Mouse (Mus musculus) embryonic facial prominence, embryonic 15.5 days (tissue): Measurements from ENCODE around the gene Aar2. TPM values are rescaled to one million over a fixed set of nuclear protein-coding genes. Genes with fewer than 3 reads are reported as not detected.
"Not testable (repeated sequence)": the region's sequence is repeated elsewhere in the genome, so short reads cannot be mapped to it uniquely, and the experiment has no call there.

Source experiments
- ATAC-seq: fragments of 200-750 bp; cut with Nextera tagmentation; 2 replicates; pipeline ENCODE4 v1.8.0; 2017; ENCODE audit warnings: low read depth, moderate TSS enrichment; ENCODE audit not compliant: insufficient number of reproducible peaks, low FRiP score, low TSS enrichment
- H3K27ac ChIP-seq: fragments of 300-500 bp; sonication (generic); replicated peaks from 2 replicates; pipeline ENCODE4 v1.5.1; 2015; ENCODE audit warnings: mild to moderate bottlenecking, inconsistent platforms
- H3K27me3 ChIP-seq: fragments of 300-500 bp; sonication (generic); 2 replicates; pipeline ENCODE4 v1.6.1; 2015; ENCODE audit warnings: inconsistent platforms
- H3K36me3 ChIP-seq: fragments of 300-500 bp; sonication (generic); 2 replicates; pipeline ENCODE4 v1.6.1; 2015; ENCODE audit warnings: mild to moderate bottlenecking, inconsistent platforms
- H3K4me1 ChIP-seq: fragments of 300-500 bp; sonication (generic); 2 replicates; pipeline ENCODE4 v1.6.1; 2015; ENCODE audit warnings: inconsistent platforms
- H3K4me2 ChIP-seq: fragments of 300-500 bp; sonication (generic); replicated peaks from 2 replicates; pipeline ENCODE4 v1.6.1; 2015; ENCODE audit warnings: mild to moderate bottlenecking, inconsistent platforms
- H3K4me3 ChIP-seq: fragments of 300-500 bp; sonication (generic); replicated peaks from 2 replicates; pipeline ENCODE4 v1.5.1; 2015; ENCODE audit warnings: mild to moderate bottlenecking, inconsistent platforms
- H3K9ac ChIP-seq: fragments of 300-500 bp; sonication (generic); 2 replicates; pipeline ENCODE4 v1.6.1; 2015; ENCODE audit warnings: inconsistent platforms
- H3K9me3 ChIP-seq: fragments of 300-500 bp; sonication (generic); replicated peaks from 2 replicates; pipeline ENCODE4 v1.6.1; 2016; ENCODE audit warnings: inconsistent platforms
- WGBS: fragments of 180-500 bp; shearing (Covaris S2); methylation state at CpG from one replicate; pipeline ENCODE4 v1.1.7; 2015; 5-methylcytosine and 5-hydroxymethylcytosine counted together
- polyA plus RNA-seq: library from polyadenylated mRNA; unstranded; fragments of >200 nt; fragmentation: Nextera tagmentation; extraction: Ambion mirVana; gene quantifications from 2 replicates; pipeline ENCODE4 v1.2.1, GENCODE M21; 2015

The Aar2 gene
- 33.6 and 34.4 TPM in 2 replicates for polyA plus RNA-seq

GRCm38 (mm10) chr2:156547123-156547891, at the start of gene Aar2:
Gene Aar2 (plus strand): TSS chr2:156547584.
- WGBS = 4% methylated on average over 39 of the region's 39 CpGs

GRCm38 (mm10) chr2:156497915-156498314, 49.5 kb upstream of the Aar2 start:
- no peak overlapping the region for H3K4me2 ChIP-seq
- H3K36me3 ChIP-seq = peaks cover 41% of the 10 kb centered on the region
- no peak overlapping the region for H3K4me3 ChIP-seq
- no peaks in the 10 kb centered on the region for H3K27me3 ChIP-seq
- no peaks in the 10 kb centered on the region for H3K9me3 ChIP-seq
- 50% methylated on average over 5 of the region's 5 CpGs for WGBS
- no peak for ATAC-seq
- H3K9ac ChIP-seq = no peak overlapping the region
- H3K27ac ChIP-seq = no peak overlapping the region
- H3K4me1 ChIP-seq = no peaks in the 10 kb centered on the region

More at GRCm38 (mm10) chr2:156547123-156547891, at the start of gene Aar2:
- Histone ChIP-seq H3K4me1 (peaks cover 16% of the 10 kb centered on the region), H3K9me3 (no peaks in the 10 kb centered on the region), H3K27me3 (no peaks in the 10 kb centered on the region), H3K27ac (peak within 1 kb of the TSS; percentile 83), H3K36me3 (peaks cover 18% of the 10 kb centered on the region), H3K4me2 (peak within 1 kb of the TSS; percentile 73), H3K9ac (peak within 1 kb of the TSS; percentile 91), H3K4me3 (peak within 1 kb of the TSS; percentile 86)
- ATAC-seq = no peak

DNA sequence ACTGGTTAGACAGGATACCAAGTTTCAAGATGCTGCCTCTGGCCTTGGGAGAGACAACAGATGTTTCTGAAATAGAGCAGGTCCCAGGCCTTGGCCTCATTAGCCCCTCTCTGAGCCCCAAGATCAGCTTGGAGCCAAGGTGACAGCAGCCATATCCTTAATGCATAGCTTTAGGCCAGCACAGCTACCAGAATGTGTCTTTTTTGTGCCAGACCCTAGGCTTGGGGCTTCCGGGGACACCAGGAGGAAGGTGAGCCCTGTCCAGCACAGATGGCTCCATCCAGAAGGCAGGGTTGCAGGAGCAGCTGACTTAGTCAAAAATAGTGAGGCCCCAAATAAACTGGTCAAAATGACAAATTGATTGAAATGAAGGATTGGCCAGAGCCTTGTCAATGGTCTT, 46.4 kb upstream of the Aar2 start:
- Histone ChIP-seq H3K27me3 (no peaks in the 10 kb centered on the region), H3K4me2 (no peak overlapping the region), H3K4me3 (no peak overlapping the region), H3K27ac (no peak overlapping the region), H3K9me3 (no peaks in the 10 kb centered on the region), H3K4me1 (no peaks in the 10 kb centered on the region), H3K9ac (no peak overlapping the region), H3K36me3 (peaks cover 47% of the 10 kb centered on the region)
- no peak for ATAC-seq
- 77% methylated on average over 1 of the region's 1 CpGs for WGBS

- no peak overlapping the region for H3K4me3 ChIP-seq
- H3K9me3 ChIP-seq = no peaks in the 10 kb centered on the region
- H3K27ac ChIP-seq = no peak overlapping the region
- H3K4me2 ChIP-seq = no peak overlapping the region
- no peak overlapping the region for H3K9ac ChIP-seq
- no peaks in the 10 kb centered on the region for H3K4me1 ChIP-seq
- no peaks in the 10 kb centered on the region for H3K27me3 ChIP-seq
- 81% methylated on average over 13 of the region's 13 CpGs for WGBS
- no peak for ATAC-seq
- H3K36me3 ChIP-seq = peaks cover 57% of the 10 kb centered on the region
Measured at GRCm38 (mm10) chr2:156505533-156505932, 41.9 kb upstream of the Aar2 start.

GRCm38 (mm10) chr2:156512028-156512427, 35.4 kb upstream of the Aar2 start:
- H3K4me3 ChIP-seq = no peak overlapping the region
- ATAC-seq = no peak
- no peak overlapping the region for H3K27ac ChIP-seq
- H3K9ac ChIP-seq = no peak overlapping the region
- H3K4me1 ChIP-seq = no peaks in the 10 kb centered on the region
- H3K9me3 ChIP-seq = no peaks in the 10 kb centered on the region
- H3K36me3 ChIP-seq = peaks cover 50% of the 10 kb centered on the region
- H3K27me3 ChIP-seq = no peaks in the 10 kb centered on the region
- 77% methylated on average over 7 of the region's 7 CpGs for WGBS
- no peak overlapping the region for H3K4me2 ChIP-seq

GRCm38 (mm10) chr2:156512561-156512960, 34.8 kb upstream of the Aar2 start:
- ATAC-seq = no peak
- H3K9me3 ChIP-seq = no peaks in the 10 kb centered on the region
- H3K4me3 ChIP-seq = no peak overlapping the region
- peaks cover 44% of the 10 kb centered on the region for H3K36me3 ChIP-seq
- no peaks in the 10 kb centered on the region for H3K27me3 ChIP-seq
- no peak overlapping the region for H3K9ac ChIP-seq
- H3K4me2 ChIP-seq = no peak overlapping the region
- H3K4me1 ChIP-seq = no peaks in the 10 kb centered on the region
- no peak overlapping the region for H3K27ac ChIP-seq
- 45% methylated on average over 2 of the region's 6 CpGs for WGBS

DNA sequence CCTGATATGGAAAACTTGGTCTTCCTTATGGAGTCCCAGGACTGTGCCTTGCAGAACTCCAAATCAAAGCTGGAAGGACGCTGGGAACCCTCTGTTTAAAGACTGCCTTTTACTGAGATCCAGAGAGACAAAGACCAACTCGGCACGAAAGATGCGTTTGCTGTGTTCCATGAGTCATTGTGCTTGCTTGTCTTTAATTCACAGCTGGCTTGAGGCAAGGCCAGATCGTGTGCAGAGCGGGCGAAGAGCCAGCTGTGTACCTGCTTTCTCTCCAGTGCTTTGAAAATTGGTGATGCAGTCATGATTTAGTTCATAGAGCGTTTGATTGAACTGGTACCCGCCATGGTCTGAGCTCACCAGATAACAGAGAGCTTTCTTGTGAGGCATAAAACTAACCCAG, 32.3 kb upstream of the Aar2 start:
- H3K9ac ChIP-seq = no peak overlapping the region
- no peak overlapping the region for H3K4me2 ChIP-seq
- H3K9me3 ChIP-seq = no peaks in the 10 kb centered on the region
- ATAC-seq = no peak
- no peak overlapping the region for H3K27ac ChIP-seq
- 75% methylated on average over 9 of the region's 9 CpGs for WGBS
- H3K36me3 ChIP-seq = peaks cover 22% of the 10 kb centered on the region
- H3K4me3 ChIP-seq = no peak overlapping the region
- H3K4me1 ChIP-seq = no peaks in the 10 kb centered on the region
- no peaks in the 10 kb centered on the region for H3K27me3 ChIP-seq

GRCm38 (mm10) chr2:156515565-156516185, 31.7 kb upstream of the Aar2 start:
- no peak for ATAC-seq
- no peaks in the 10 kb centered on the region for H3K27me3 ChIP-seq
- H3K4me2 ChIP-seq = no peak overlapping the region
- no peak overlapping the region for H3K4me3 ChIP-seq
- no peak overlapping the region for H3K27ac ChIP-seq
- 30% methylated on average over 7 of the region's 7 CpGs for WGBS
- peaks cover 24% of the 10 kb centered on the region for H3K36me3 ChIP-seq
- H3K9ac ChIP-seq = no peak overlapping the region
- no peaks in the 10 kb centered on the region for H3K9me3 ChIP-seq
- no peaks in the 10 kb centered on the region for H3K4me1 ChIP-seq

DNA sequence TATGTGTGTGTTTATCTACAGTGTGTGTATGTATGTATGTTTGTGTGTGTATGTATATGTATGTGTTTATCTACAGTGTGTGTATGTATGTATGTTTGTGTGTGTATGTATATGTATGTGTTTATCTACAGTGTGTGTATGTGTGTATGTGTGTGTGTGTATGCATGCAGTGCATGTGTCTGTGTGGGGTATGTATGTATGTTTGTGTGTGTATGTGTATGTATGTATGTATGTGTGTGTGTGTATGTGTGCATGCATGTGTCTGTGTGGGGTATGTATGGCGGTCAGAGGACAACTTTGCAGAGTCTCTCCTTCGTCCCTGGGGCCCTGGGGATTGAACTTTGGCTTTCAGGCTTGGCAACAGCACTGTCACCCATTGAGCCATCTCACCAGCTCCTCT, 30.7 kb upstream of the Aar2 start:
- not testable (repeated sequence) for H3K27ac ChIP-seq, H3K4me2 ChIP-seq, H3K9ac ChIP-seq, H3K4me3 ChIP-seq, H3K9me3 ChIP-seq, H3K4me1 ChIP-seq, H3K27me3 ChIP-seq
- 77% methylated on average over 2 of the region's 2 CpGs for WGBS
- ATAC-seq = peak; percentile 88; the same call in 1 of the 2 replicates
- peaks cover 34% of the 10 kb centered on the region for H3K36me3 ChIP-seq

DNA sequence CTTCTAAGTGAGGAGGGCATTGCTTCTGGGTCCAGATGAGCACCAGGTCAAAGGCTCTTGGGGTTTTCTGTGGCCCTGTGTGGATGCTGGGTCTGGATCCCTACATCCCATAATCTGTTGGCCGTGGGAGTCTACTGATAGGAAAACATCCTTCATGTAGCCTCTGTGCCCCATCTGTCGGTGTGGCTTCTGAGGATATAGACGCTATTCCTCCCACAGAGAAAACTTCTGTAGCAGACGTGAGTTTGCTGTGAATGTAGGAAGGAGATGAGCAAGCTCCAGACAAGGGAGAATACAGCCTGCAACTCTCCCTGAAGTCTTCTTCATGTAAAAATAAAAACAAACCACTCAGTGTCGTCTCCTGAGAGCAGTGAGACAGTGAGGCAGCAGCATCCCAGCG, 29.1 kb upstream of the Aar2 start:
- no peak overlapping the region for H3K4me2 ChIP-seq
- 78% methylated on average over 6 of the region's 6 CpGs for WGBS
- ATAC-seq = no peak
- H3K4me1 ChIP-seq = no peaks in the 10 kb centered on the region
- H3K9ac ChIP-seq = no peak overlapping the region
- no peak overlapping the region for H3K4me3 ChIP-seq
- no peaks in the 10 kb centered on the region for H3K27me3 ChIP-seq
- peaks cover 44% of the 10 kb centered on the region for H3K36me3 ChIP-seq
- H3K27ac ChIP-seq = no peak overlapping the region
- H3K9me3 ChIP-seq = no peaks in the 10 kb centered on the region

DNA sequence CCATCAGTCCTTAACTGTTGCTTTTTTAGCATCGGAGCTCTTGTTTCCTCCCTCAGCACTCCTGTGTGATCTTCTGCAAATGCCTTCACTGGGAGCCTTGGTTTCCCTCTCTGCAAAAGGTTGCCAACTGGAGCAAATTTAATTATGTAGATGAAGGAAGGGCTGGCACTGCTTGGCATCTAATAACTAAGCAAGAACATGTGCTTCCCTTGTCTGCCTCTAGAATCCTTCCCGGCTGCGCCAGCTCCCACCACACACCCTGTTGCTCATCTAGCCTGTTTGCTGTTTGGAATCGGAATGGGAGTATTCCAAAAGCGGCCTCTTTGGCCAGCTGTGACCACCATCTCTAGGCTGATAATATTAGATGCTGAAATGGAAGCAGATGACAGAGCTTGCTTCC, 27.8 kb upstream of the Aar2 start:
- H3K27me3 ChIP-seq = no peaks in the 10 kb centered on the region
- no peak for ATAC-seq
- no peak overlapping the region for H3K27ac ChIP-seq
- H3K36me3 ChIP-seq = peaks cover 39% of the 10 kb centered on the region
- no peaks in the 10 kb centered on the region for H3K4me1 ChIP-seq
- no peaks in the 10 kb centered on the region for H3K9me3 ChIP-seq
- 69% methylated on average over 5 of the region's 5 CpGs for WGBS
- H3K4me3 ChIP-seq = no peak overlapping the region
- H3K9ac ChIP-seq = no peak overlapping the region
- H3K4me2 ChIP-seq = no peak overlapping the region

- Histone ChIP-seq H3K9me3 (no peaks in the 10 kb centered on the region), H3K9ac (no peak overlapping the region), H3K4me3 (no peak overlapping the region), H3K36me3 (peaks cover 32% of the 10 kb centered on the region), H3K4me1 (no peaks in the 10 kb centered on the region), H3K27me3 (no peaks in the 10 kb centered on the region), H3K27ac (no peak overlapping the region), H3K4me2 (no peak overlapping the region)
- no peak for ATAC-seq
- WGBS = 87% methylated on average over 11 of the region's 11 CpGs
Measured at GRCm38 (mm10) chr2:156522994-156523393, 24.4 kb upstream of the Aar2 start.
